Mouse (Mus musculus): Measurements from ENCODE around the gene Heyl. TPM values are rescaled to one million over a fixed set of nuclear protein-coding genes. Genes with fewer than 3 reads are reported as not detected.
"Not testable (repeated sequence)": the region's sequence is repeated elsewhere in the genome, so short reads cannot be mapped to it uniquely, and the experiment has no call there.

Heyl gene
- total RNA-seq, 2 experiments from 2014 or later: 6.2 to 8.6 TPM

- no peak for DNase-seq
These were observed 51.6 kb downstream of the Heyl start for GRCm38 (mm10) chr4:123284731-123285624.

- DNase-seq: no peak
These were observed 53.4 kb downstream of the Heyl start for GRCm38 (mm10) chr4:123286790-123287189.

GRCm38 (mm10) chr4:123289038-123289437 lies 55.7 kb downstream of the Heyl start:
- no peak for DNase-seq

- no peak for DNase-seq
These were observed 59.0 kb downstream of the Heyl start for GRCm38 (mm10) chr4:123292390-123292789.

- no peak for DNase-seq
These were observed 59.6 kb downstream of the Heyl start for GRCm38 (mm10) chr4:123292989-123293388.

GRCm38 (mm10) chr4:123293661-123294443 lies 60.5 kb downstream of the Heyl start:
- DNase-seq: no peak

- not testable (repeated sequence) for DNase-seq
These were observed 61.7 kb downstream of the Heyl start for GRCm38 (mm10) chr4:123295026-123295425.

GRCm38 (mm10) chr4:123295516-123296147 lies 62.3 kb downstream of the Heyl start:
- DNase-seq: no peak

- DNase-seq: no peak
These were observed 62.8 kb downstream of the Heyl start for GRCm38 (mm10) chr4:123296148-123296534.

- peak; percentile 57 to 59 for DNase-seq
These were observed 64.0 kb downstream of the Heyl start for GRCm38 (mm10) chr4:123297195-123297960.

- DNase-seq: no peak
These were observed 64.9 kb downstream of the Heyl start for GRCm38 (mm10) chr4:123298226-123298625.

GRCm38 (mm10) chr4:123298980-123299670 lies 65.8 kb downstream of the Heyl start:
- peak; percentile 59 to 75 for DNase-seq

Other genes starting within 250 kb of the Heyl start
- gene Mycl, start 237.9 kb upstream of the Heyl start, total RNA-seq (2021): 1 to 10 TPM; 3.8 to 4.9 TPM
- gene Trit1, start 217.0 kb upstream of the Heyl start, total RNA-seq (2021): 10 to 100 TPM; 25.2 to 25.7 TPM
- gene Bmp8b, start 128.4 kb upstream of the Heyl start, total RNA-seq (2021): not detected
- not detected for gene Oxct2b, start 117.3 kb upstream of the Heyl start, total RNA-seq (2021)
- gene Ppie, start 93.6 kb upstream of the Heyl start, total RNA-seq (2021): 10 to 100 TPM; 48.8 to 58.1 TPM
- gene Hpcal4, start 50.3 kb upstream of the Heyl start, total RNA-seq (2021): 1 to 10 TPM; 4.0 to 4.2 TPM
- gene Nt5c1a, start 32.1 kb upstream of the Heyl start, total RNA-seq (2021): 10 to 100 TPM; 44.9 to 55.3 TPM
- 100 to 1,000 TPM in 1 of 2 experiments, 10 to 100 TPM in 1; 98.0 to 113 TPM for gene Pabpc4, start 28.8 kb downstream of the Heyl start, total RNA-seq (2021)
- not detected for gene Oxct2a, start 90.1 kb downstream of the Heyl start, total RNA-seq (2021)
- under 1 TPM; 0.13 to 0.20 TPM for gene Bmp8a, start 109.7 kb downstream of the Heyl start, total RNA-seq (2021)